Mouse (Mus musculus): ENCODE results near the gene Mcrip1. TPM values are rescaled to one million over a fixed set of nuclear protein-coding genes. Genes with fewer than 3 reads are reported as not detected.

Mcrip1 gene
- polyA plus RNA-seq, 1 experiment from 2014 or later, result 171 TPM

DNA sequence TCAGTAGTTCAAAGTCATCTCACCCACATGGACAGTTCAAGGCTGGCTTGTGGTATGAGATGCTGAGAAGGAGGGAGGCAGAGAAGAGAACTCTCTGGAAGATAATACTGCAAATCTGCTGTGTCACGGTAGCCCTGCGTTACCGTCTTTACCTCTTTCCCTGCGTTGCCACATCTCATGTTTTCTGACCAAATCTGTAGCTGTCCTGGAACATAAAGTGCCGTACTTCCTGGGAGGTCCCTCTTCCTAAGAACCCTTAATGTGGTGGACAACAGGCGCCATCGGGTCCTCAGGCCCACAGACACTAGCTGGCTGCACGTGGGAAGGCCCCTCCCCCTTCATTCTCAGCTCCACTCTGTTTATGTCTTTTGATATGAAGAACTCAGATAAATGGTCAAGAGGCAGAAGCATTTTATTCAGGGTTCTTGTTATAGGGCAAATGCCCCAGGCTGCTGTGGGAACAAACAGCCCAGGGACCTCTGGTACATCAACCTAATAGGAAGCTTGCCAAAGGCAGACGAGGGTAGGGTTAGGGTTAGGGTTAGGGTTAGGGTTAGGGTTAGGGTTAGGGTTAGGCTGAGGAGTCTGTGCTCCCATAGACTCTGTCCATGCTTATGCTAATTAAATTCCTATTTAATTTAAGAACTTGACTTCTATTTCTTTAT is 21.7 kb downstream of the Mcrip1 start:
- H3K9me3 ChIP-seq (replicated peaks; ENCODE audit: control insufficient read depth, low read length), result no peaks in the 10 kb centered on the region
- H3K4me3 ChIP-seq (replicated peaks; ENCODE audit: low read length), result no peak overlapping the region
- H3K27ac ChIP-seq (ENCODE audit: low read length), result no peak overlapping the region
- peaks cover 43% of the 10 kb centered on the region for H3K27me3 ChIP-seq (ENCODE audit: control insufficient read depth, insufficient read depth, low read length)
- H3K36me3 ChIP-seq (ENCODE audit: control insufficient read depth, insufficient read depth, low read length), result no peaks in the 10 kb centered on the region
- no peak for ATAC-seq (ENCODE audit: insufficient read depth, low FRiP score)
- H3K4me1 ChIP-seq (ENCODE audit: control insufficient read depth, insufficient read depth, low read length), result peaks cover 11% of the 10 kb centered on the region
- no peak overlapping the region for H3K4me2 ChIP-seq (ENCODE audit: low read depth, low read length)
- WGBS, result 67% methylated on average over 9 of the region's 9 CpGs
- H3K9ac ChIP-seq (ENCODE audit: low read length), result no peak overlapping the region

DNA sequence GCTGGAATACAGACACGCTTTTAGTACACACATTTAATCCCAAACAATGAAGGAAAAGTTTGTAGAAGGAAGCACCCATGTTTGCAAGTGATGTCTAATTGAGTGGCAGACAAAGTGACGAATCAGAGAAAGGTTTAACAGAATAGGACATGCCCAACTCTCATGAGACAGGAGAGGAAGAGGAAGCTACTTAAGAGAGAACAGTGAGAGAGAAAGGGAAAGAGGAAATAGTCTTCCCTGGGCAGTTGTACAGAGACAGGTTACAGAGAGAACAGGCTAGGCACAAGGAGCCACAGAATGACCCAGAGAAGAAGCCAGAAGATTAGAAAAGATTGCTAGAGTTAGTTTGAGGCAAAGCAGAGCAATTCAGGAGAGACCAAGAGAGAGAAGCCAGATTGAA is 23.6 kb downstream of the Mcrip1 start:
- Histone ChIP-seq H3K9me3 (replicated peaks; ENCODE audit: control insufficient read depth, low read length) (no peaks in the 10 kb centered on the region), H3K27me3 (ENCODE audit: control insufficient read depth, insufficient read depth, low read length) (peaks cover 27% of the 10 kb centered on the region), H3K4me1 (ENCODE audit: control insufficient read depth, insufficient read depth, low read length) (peaks cover 7% of the 10 kb centered on the region; the same call in 1 of the 2 replicates), H3K9ac (ENCODE audit: low read length) (no peak overlapping the region), H3K4me3 (replicated peaks; ENCODE audit: low read length) (no peak overlapping the region), H3K27ac (ENCODE audit: low read length) (no peak overlapping the region), H3K36me3 (ENCODE audit: control insufficient read depth, insufficient read depth, low read length) (no peaks in the 10 kb centered on the region), H3K4me2 (ENCODE audit: low read depth, low read length) (no peak overlapping the region)
- 80% methylated on average over 2 of the region's 2 CpGs for WGBS
- ATAC-seq (ENCODE audit: insufficient read depth, low FRiP score), result no peak

DNA sequence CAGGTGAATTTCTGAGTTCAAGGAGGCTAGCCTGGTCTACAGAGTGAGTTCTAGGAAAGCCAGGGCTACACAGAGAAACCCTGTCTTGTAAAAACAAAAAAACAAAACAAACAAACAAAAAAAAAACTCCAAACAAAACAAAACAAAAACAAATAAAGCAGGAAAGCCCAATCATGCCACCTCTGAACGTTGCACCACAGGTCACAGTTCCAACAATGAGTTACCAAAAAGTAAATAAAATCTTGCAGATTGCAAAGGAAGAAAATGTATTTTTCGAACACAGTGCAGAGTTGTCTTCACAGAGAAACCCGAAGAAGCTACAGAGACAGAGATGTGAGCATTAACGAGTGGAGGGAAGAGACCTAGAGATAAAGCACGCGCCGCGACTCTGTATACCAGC is 26.9 kb downstream of the Mcrip1 start:
- no peak overlapping the region for H3K4me3 ChIP-seq (replicated peaks; ENCODE audit: low read length)
- no peak overlapping the region for H3K27ac ChIP-seq (ENCODE audit: low read length)
- H3K27me3 ChIP-seq (ENCODE audit: control insufficient read depth, insufficient read depth, low read length), result no peaks in the 10 kb centered on the region
- no peak overlapping the region for H3K4me2 ChIP-seq (ENCODE audit: low read depth, low read length)
- H3K9ac ChIP-seq (ENCODE audit: low read length), result no peak overlapping the region
- WGBS, result 81% methylated on average over 8 of the region's 8 CpGs
- H3K4me1 ChIP-seq (ENCODE audit: control insufficient read depth, insufficient read depth, low read length), result peaks cover 11% of the 10 kb centered on the region
- no peaks in the 10 kb centered on the region for H3K36me3 ChIP-seq (ENCODE audit: control insufficient read depth, insufficient read depth, low read length)
- H3K9me3 ChIP-seq (replicated peaks; ENCODE audit: control insufficient read depth, low read length), result no peaks in the 10 kb centered on the region
- no peak for ATAC-seq (ENCODE audit: insufficient read depth, low FRiP score)

DNA sequence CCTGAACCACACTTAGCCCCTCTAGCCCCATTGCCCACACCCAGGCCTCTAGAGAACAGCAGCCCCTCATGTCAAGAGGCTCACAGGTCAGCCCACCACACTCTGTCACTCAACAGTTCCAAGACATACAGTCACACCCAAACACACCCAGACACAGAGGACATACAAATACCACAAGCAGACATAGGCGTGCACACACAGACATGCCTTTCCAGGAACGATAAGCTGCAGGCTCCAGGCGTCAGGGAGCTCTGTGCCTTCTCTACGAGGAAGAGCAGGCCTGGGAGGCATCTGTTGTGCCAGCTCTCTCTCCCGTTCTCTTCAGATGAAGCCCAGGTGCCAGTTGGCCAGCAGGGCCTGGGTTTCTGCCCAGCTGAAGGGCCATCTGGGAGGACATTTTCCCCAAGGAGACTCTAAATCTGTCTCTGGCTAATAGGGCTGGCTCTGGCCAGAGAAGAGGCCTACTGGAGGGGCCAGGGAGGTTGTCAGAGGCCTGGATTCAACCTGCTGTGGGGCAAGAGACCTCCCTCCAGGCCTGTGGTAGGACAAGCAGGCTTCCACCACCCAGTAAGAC is 28.5 kb downstream of the Mcrip1 start:
- Histone ChIP-seq H3K27me3 (ENCODE audit: control insufficient read depth, insufficient read depth, low read length) (no peaks in the 10 kb centered on the region), H3K9ac (ENCODE audit: low read length) (peak overlapping the region; percentile 62), H3K9me3 (replicated peaks; ENCODE audit: control insufficient read depth, low read length) (no peaks in the 10 kb centered on the region), H3K4me2 (ENCODE audit: low read depth, low read length) (no peak overlapping the region), H3K4me3 (replicated peaks; ENCODE audit: low read length) (no peak overlapping the region), H3K4me1 (ENCODE audit: control insufficient read depth, insufficient read depth, low read length) (peaks cover 11% of the 10 kb centered on the region), H3K36me3 (ENCODE audit: control insufficient read depth, insufficient read depth, low read length) (no peaks in the 10 kb centered on the region), H3K27ac (ENCODE audit: low read length) (peak overlapping the region; percentile 76)
- 57% methylated on average over 5 of the region's 5 CpGs for WGBS
- ATAC-seq (ENCODE audit: insufficient read depth, low FRiP score), result peak; percentile 59; the same call in 1 of the 2 replicates

DNA sequence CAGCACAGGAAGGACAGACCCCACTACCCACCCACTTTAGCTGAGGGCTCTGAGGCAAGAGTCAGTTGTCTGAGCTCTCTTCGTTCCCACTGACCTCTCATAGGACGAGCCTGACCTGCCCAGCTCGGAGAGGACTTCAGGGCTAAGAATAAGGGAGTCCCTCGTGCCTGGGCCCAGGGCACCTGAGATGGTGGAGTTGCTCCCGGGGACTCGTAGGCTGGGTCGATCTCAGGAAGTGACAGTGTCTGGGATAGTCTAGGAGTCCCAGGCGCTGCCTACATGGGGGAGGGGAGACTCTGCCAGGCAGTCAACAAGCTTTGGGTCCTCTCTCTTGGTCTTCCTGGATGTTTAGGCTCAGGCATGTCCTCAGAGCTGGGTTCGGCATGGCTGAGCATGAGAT is 29.0 kb downstream of the Mcrip1 start:
- H3K4me2 ChIP-seq (ENCODE audit: low read depth, low read length), result no peak overlapping the region
- H3K27me3 ChIP-seq (ENCODE audit: control insufficient read depth, insufficient read depth, low read length), result no peaks in the 10 kb centered on the region
- H3K36me3 ChIP-seq (ENCODE audit: control insufficient read depth, insufficient read depth, low read length), result no peaks in the 10 kb centered on the region
- H3K4me3 ChIP-seq (replicated peaks; ENCODE audit: low read length), result no peak overlapping the region
- WGBS, result 69% methylated on average over 9 of the region's 9 CpGs
- H3K9me3 ChIP-seq (replicated peaks; ENCODE audit: control insufficient read depth, low read length), result no peaks in the 10 kb centered on the region
- H3K27ac ChIP-seq (ENCODE audit: low read length), result peak overlapping the region; percentile 76; the same call in 1 of the 2 replicates
- H3K4me1 ChIP-seq (ENCODE audit: control insufficient read depth, insufficient read depth, low read length), result peaks cover 11% of the 10 kb centered on the region
- ATAC-seq (ENCODE audit: insufficient read depth, low FRiP score), result no peak
- no peak overlapping the region for H3K9ac ChIP-seq (ENCODE audit: low read length)

DNA sequence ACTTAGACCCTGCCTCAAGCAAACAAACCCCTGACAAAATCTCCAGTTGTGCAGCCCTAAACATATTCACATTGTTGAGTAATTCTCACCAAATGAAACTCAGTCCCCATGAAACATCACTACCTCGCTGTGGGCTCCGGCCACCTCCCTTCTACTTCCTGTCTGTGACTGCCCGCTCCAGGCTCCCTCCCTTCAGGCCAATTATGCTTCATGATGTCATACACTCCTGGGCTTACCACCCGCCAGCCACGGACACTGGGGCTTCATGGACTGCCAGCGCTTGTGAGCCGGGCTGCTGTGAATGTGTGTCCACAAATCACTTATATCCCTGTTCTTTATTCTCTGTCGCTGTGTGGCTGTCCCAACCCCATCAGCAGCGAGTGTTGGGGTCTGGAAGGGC is 29.8 kb downstream of the Mcrip1 start:
- no peaks in the 10 kb centered on the region for H3K27me3 ChIP-seq (ENCODE audit: control insufficient read depth, insufficient read depth, low read length)
- H3K27ac ChIP-seq (ENCODE audit: low read length), result no peak overlapping the region; the same call in 1 of the 2 replicates
- no peak overlapping the region; the same call in 1 of the 2 replicates for H3K9ac ChIP-seq (ENCODE audit: low read length)
- 49% methylated on average over 9 of the region's 9 CpGs for WGBS
- no peak overlapping the region for H3K4me2 ChIP-seq (ENCODE audit: low read depth, low read length)
- H3K4me3 ChIP-seq (replicated peaks; ENCODE audit: low read length), result no peak overlapping the region
- H3K4me1 ChIP-seq (ENCODE audit: control insufficient read depth, insufficient read depth, low read length), result peaks cover 11% of the 10 kb centered on the region
- H3K9me3 ChIP-seq (replicated peaks; ENCODE audit: control insufficient read depth, low read length), result no peaks in the 10 kb centered on the region
- ATAC-seq (ENCODE audit: insufficient read depth, low FRiP score), result no peak
- no peaks in the 10 kb centered on the region for H3K36me3 ChIP-seq (ENCODE audit: control insufficient read depth, insufficient read depth, low read length)

DNA sequence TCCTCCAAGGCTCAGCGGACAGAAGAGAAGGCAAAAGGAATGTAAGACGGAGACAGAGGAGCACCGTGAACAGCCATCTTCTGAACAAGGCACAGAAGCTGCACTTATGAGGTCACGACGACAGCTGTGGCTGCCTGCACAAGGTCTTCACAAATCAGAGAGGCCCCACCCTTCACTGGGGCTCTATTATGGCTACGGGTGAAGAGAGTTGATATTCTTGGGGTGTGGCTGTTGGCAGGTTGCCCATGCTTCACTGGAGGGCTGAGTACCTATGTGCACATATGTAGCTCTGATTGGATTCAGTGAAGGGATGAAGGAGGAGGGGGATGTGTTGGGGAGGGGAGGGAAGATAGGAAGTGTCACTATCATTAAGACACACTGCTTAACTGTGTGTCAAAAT is 31.0 kb downstream of the Mcrip1 start:
- WGBS, result 32% methylated on average over 6 of the region's 6 CpGs
- H3K36me3 ChIP-seq (ENCODE audit: control insufficient read depth, insufficient read depth, low read length), result no peaks in the 10 kb centered on the region
- H3K27ac ChIP-seq (ENCODE audit: low read length), result peak overlapping the region; percentile 70
- H3K4me1 ChIP-seq (ENCODE audit: control insufficient read depth, insufficient read depth, low read length), result peaks cover 11% of the 10 kb centered on the region
- H3K4me3 ChIP-seq (replicated peaks; ENCODE audit: low read length), result no peak overlapping the region
- no peaks in the 10 kb centered on the region for H3K9me3 ChIP-seq (replicated peaks; ENCODE audit: control insufficient read depth, low read length)
- ATAC-seq (ENCODE audit: insufficient read depth, low FRiP score), result peak; percentile 70
- 0 out of 2 replicates have a peak overlapping the region, but pooled peaks have one; percentile 2 for H3K4me2 ChIP-seq (ENCODE audit: low read depth, low read length)
- H3K9ac ChIP-seq (ENCODE audit: low read length), result peak overlapping the region; percentile 16; the same call in 1 of the 2 replicates
- no peaks in the 10 kb centered on the region for H3K27me3 ChIP-seq (ENCODE audit: control insufficient read depth, insufficient read depth, low read length)

DNA sequence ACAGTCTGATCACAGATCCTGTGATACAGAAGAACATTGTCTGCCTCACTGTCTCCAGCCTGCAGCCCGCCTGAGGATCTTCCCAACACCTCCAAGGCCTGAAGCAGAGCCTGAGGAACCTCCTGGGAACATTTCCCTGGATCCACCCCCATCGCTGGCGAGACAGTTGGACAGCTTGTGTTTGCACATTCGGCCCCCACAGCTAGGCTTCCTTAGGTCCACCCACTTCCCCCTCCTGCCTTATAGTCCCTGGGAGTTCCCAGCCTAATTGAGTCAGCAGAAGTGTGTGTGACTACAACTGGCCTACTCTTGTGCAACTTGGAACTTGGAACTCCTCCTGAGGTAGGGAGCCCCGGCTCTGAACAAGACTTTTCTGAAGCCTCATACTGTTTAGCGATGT is 31.5 kb downstream of the Mcrip1 start:
- Histone ChIP-seq H3K4me1 (ENCODE audit: control insufficient read depth, insufficient read depth, low read length) (peaks cover 11% of the 10 kb centered on the region), H3K9ac (ENCODE audit: low read length) (no peak overlapping the region), H3K27ac (ENCODE audit: low read length) (peak overlapping the region; percentile 70), H3K36me3 (ENCODE audit: control insufficient read depth, insufficient read depth, low read length) (no peaks in the 10 kb centered on the region), H3K4me3 (replicated peaks; ENCODE audit: low read length) (no peak overlapping the region), H3K4me2 (ENCODE audit: low read depth, low read length) (0 out of 2 replicates have a peak overlapping the region, but pooled peaks have one; percentile 2), H3K27me3 (ENCODE audit: control insufficient read depth, insufficient read depth, low read length) (no peaks in the 10 kb centered on the region), H3K9me3 (replicated peaks; ENCODE audit: control insufficient read depth, low read length) (no peaks in the 10 kb centered on the region)
- peak; percentile 34; the same call in 1 of the 2 replicates for ATAC-seq (ENCODE audit: insufficient read depth, low FRiP score)
- WGBS, result 52% methylated on average over 6 of the region's 6 CpGs

DNA sequence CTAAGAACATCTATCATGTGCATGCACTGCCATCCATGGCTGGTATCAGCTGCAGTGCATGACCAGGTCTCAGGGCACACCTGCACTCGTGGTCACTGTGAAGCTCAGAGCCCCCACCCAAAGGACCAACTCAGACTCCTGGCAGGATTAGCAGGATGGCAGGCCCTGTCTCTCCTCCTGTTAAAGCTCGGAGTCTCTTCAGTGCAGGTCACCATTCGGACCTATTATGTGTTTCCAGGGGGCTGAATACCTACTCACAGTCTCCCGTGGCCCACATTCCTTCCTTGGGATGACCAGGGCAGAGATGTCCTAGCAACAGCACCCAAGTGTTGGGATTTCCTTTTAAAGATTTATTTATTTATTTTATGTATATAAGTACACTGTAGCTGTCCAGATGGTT is 32.4 kb downstream of the Mcrip1 start:
- no peak overlapping the region for H3K27ac ChIP-seq (ENCODE audit: low read length)
- H3K36me3 ChIP-seq (ENCODE audit: control insufficient read depth, insufficient read depth, low read length), result no peaks in the 10 kb centered on the region
- H3K4me2 ChIP-seq (ENCODE audit: low read depth, low read length), result no peak overlapping the region
- H3K4me1 ChIP-seq (ENCODE audit: control insufficient read depth, insufficient read depth, low read length), result peaks cover 11% of the 10 kb centered on the region
- no peaks in the 10 kb centered on the region for H3K9me3 ChIP-seq (replicated peaks; ENCODE audit: control insufficient read depth, low read length)
- H3K9ac ChIP-seq (ENCODE audit: low read length), result no peak overlapping the region
- no peak for ATAC-seq (ENCODE audit: insufficient read depth, low FRiP score)
- 77% methylated on average over 4 of the region's 4 CpGs for WGBS
- no peak overlapping the region for H3K4me3 ChIP-seq (replicated peaks; ENCODE audit: low read length)
- no peaks in the 10 kb centered on the region for H3K27me3 ChIP-seq (ENCODE audit: control insufficient read depth, insufficient read depth, low read length)
